In the genomic region with DNA sequence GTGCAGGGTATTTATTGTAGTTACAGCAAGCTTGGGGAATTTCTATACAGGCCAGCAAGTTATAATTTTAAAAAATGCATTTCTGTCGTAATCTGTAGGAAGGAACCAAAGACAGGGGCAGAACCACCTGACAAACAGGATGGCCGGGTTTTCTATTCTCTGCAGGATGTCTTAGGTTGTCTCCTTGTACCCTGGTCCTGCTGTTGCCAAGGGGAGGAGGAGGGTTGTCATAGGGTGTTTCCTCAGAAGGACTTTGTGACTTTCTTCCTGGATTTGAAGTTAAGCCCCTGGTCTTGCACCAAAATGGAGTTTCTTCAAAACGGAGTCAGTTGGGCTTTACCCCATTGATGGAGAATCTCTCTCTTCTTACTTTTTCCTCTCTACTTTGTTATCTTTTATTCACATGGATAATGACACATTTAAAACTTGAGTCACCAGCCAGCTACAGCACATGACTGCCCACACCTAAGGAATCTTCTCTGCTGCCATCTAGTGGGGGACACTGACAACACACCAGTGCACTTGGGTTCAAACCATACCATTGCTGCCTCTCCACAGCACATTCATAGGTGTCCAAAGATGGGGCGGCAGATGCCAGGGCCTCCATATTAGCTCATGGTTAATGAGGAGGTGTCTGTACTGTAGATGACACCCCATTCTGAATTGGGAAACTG, we compare ENCODE assay signal across 8 mouse cellular contexts. TPM values are rescaled to one million over a fixed set of nuclear protein-coding genes. Genes with fewer than 3 reads are reported as not detected.
DNase-seq lines count a peak whose midpoint lies in the region; ATAC-seq and TF ChIP-seq lines count a peak whose summit lies in the region.

No protein-coding gene starts in this region.

- peak; percentile 95 for DNase-seq in heart, adult 11 months
- peak; percentile 44 for DNase-seq in embryo, embryonic 11.5 days (ENCODE audit: low read depth, low spot score)
- DNase-seq in heart, adult 2 months: peak; percentile 72 to 76
- peak; percentile 71 to 83 for DNase-seq in kidney, adult 8-10 months
- DNase-seq in limb, embryonic 11.5 days (ENCODE audit: low spot score): peak; percentile 81
- DNase-seq in spleen, postnatal 14 days (ENCODE audit: low spot score in 2 of 2): peak; percentile 36 to 62

- peak; percentile 97 for TF ChIP-seq CTCF in heart, adult 2 months (IDR thresholded peaks at IDR 0.05)

- TF ChIP-seq POLR2A in heart, adult 2 months (IDR thresholded peaks at IDR 0.05; ENCODE audit: insufficient read depth, low read depth, low read length): no peak
- TF ChIP-seq POLR2A in myocyte (IDR thresholded peaks at IDR 0.05; ENCODE audit: insufficient read length, low read depth): no peak

- no peaks in the 10 kb centered on the region for H3K36me3 ChIP-seq in heart, embryonic 11.5 days (ENCODE audit: control insufficient read depth, insufficient read depth, low read length)
- H3K36me3 ChIP-seq in heart, adult 2 months (ENCODE audit: control insufficient read depth, insufficient read depth, low read length): no peaks in the 10 kb centered on the region
- H3K36me3 ChIP-seq in limb, embryonic 11.5 days (ENCODE audit: control insufficient read depth, insufficient read depth, low read length): no peaks in the 10 kb centered on the region
- H3K36me3 ChIP-seq in myocyte (ENCODE audit: control insufficient read depth, insufficient read depth): no peaks in the 10 kb centered on the region

- no peaks in the 10 kb centered on the region for H3K9me3 ChIP-seq in heart, embryonic 11.5 days (replicated peaks; ENCODE audit: control insufficient read depth, low read length)
- H3K9me3 ChIP-seq in limb, embryonic 11.5 days (ENCODE audit: control insufficient read depth, low read length): no peaks in the 10 kb centered on the region

- no peak overlapping the region for H3K27ac ChIP-seq in heart, embryonic 11.5 days (ENCODE audit: low read depth, low read length)
- H3K27ac ChIP-seq in heart, adult 2 months: no peak overlapping the region
- no peak overlapping the region for H3K27ac ChIP-seq in limb, embryonic 11.5 days (replicated peaks; ENCODE audit: low read depth, low read length)

- H3K4me1 ChIP-seq in heart, embryonic 11.5 days (ENCODE audit: control insufficient read depth, insufficient read depth, low read length): no peaks in the 10 kb centered on the region; the same call in 1 of the 2 replicates
- no peaks in the 10 kb centered on the region for H3K4me1 ChIP-seq in heart, adult 2 months (ENCODE audit: control insufficient read depth, insufficient read depth, low read length)
- no peaks in the 10 kb centered on the region for H3K4me1 ChIP-seq in limb, embryonic 11.5 days (ENCODE audit: control insufficient read depth, insufficient read depth, low read length)

- no peaks in the 10 kb centered on the region for H3K27me3 ChIP-seq in heart, embryonic 11.5 days (ENCODE audit: control insufficient read depth, insufficient read depth, low read length)
- no peaks in the 10 kb centered on the region for H3K27me3 ChIP-seq in heart, adult 2 months (ENCODE audit: control insufficient read depth, insufficient read depth, low read length)
- H3K27me3 ChIP-seq in limb, embryonic 11.5 days (ENCODE audit: control insufficient read depth, insufficient read depth, low read length): no peaks in the 10 kb centered on the region
- H3K27me3 ChIP-seq in myocyte (ENCODE audit: control insufficient read depth, insufficient read depth, insufficient read length): no peaks in the 10 kb centered on the region

- WGBS in heart, embryonic 11.5 days (ENCODE audit: insufficient replicate concordance): 71% methylated on average over 4 of the region's 4 CpGs
- 39% methylated on average over 4 of the region's 4 CpGs for WGBS in heart, adult 2 months
- 72% methylated on average over 4 of the region's 4 CpGs for WGBS in limb, embryonic 11.5 days

- H3K79me2 ChIP-seq in heart, adult 2 months (replicated peaks; ENCODE audit: control insufficient read depth, insufficient read depth, low read length): no peaks in the 10 kb centered on the region
- H3K79me2 ChIP-seq in myocyte (ENCODE audit: control insufficient read depth, insufficient read depth): no peaks in the 10 kb centered on the region

- intact Hi-C loops in heart, adult 2 months (cut with DNase I): loop anchor here (1.0 to 10.0 kb wide), 3 partner anchors 43 to 316 kb away; a partner anchor contains a TSS

- TF ChIP-seq EP300 in heart, adult 2 months (IDR thresholded peaks at IDR 0.05; ENCODE audit: insufficient read depth, low read depth, low read length): peak; percentile 87; the same call in 1 of the 2 replicates

- no peak overlapping the region for H3K4me2 ChIP-seq in heart, embryonic 11.5 days
- H3K4me2 ChIP-seq in limb, embryonic 11.5 days (ENCODE audit: low read depth, severe bottlenecking): no peak overlapping the region
- H3K4me2 ChIP-seq in myocyte (ENCODE audit: low read depth): no peak overlapping the region

- H3K4me3 ChIP-seq in heart, embryonic 11.5 days (ENCODE audit: low read depth, low read length): no peak overlapping the region
- H3K4me3 ChIP-seq in heart, adult 2 months: no peak overlapping the region
- no peak overlapping the region for H3K4me3 ChIP-seq in limb, embryonic 11.5 days (ENCODE audit: low read depth, low read length)
- H3K4me3 ChIP-seq in myocyte: no peak overlapping the region

- H3K9ac ChIP-seq in heart, embryonic 11.5 days (ENCODE audit: low read depth, low read length): no peak overlapping the region
- H3K9ac ChIP-seq in heart, adult 2 months (ENCODE audit: low read depth, low read length): no peak overlapping the region
- H3K9ac ChIP-seq in limb, embryonic 11.5 days (ENCODE audit: low read length): no peak overlapping the region

- no peak overlapping the region for H3ac ChIP-seq in myocyte (ENCODE audit: control insufficient read depth, insufficient read length)

- ATAC-seq in heart, embryonic 11.5 days (replicated peaks; ENCODE audit: insufficient number of reproducible peaks, low FRiP score, low TSS enrichment): no peak
- ATAC-seq in limb, embryonic 11.5 days (ENCODE audit: insufficient number of reproducible peaks, low FRiP score, low TSS enrichment, low read depth): peak; percentile 39; the same call in 1 of the 2 replicates

TF ChIP-seq in myocyte, 11 proteins besides CTCF, POLR2A, EP300 and RAD21:
- TF ChIP-seq USF1 (IDR thresholded peaks at IDR 0.05; ENCODE audit: low read depth) (peak; percentile 81), CEBPB (IDR thresholded peaks at IDR 0.05; ENCODE audit: insufficient read depth, poor library complexity, severe bottlenecking) (no peak)

RNA-seq across cellular contexts. Expression of a gene that starts 7.4 kb away (rescaled TPM):
- polyA plus RNA-seq in heart, embryonic 11.5 days (2014; fragmentation: Nextera tagmentation; extraction: Ambion mirVana): 0.37 and 0.43 TPM in 2 replicates
- total RNA-seq in heart, adult 2 months (2021): 1 to 10 TPM in 1 of 2 experiments, under 1 TPM in 1; 0.91 to 1.3 TPM
- polyA plus RNA-seq in heart, adult 2 months (2012; rRNA removed): 0.53 and 0.61 TPM in 2 replicates
- 0.08 and 0.10 TPM in 2 replicates for polyA plus RNA-seq in limb, embryonic 11.5 days (2014; fragmentation: Nextera tagmentation; extraction: Ambion mirVana)
- not detected for polyA plus RNA-seq in myocyte (2012; fragmentation: generic; extraction: Trizol)

RNA-seq across cellular contexts. Expression of a gene that starts 7.9 kb away (rescaled TPM):
- not detected in 2 replicates for polyA plus RNA-seq in heart, embryonic 11.5 days (2014; fragmentation: Nextera tagmentation; extraction: Ambion mirVana)
- not detected for total RNA-seq in heart, adult 2 months (2021)
- 2.0 TPM in 1 of 2 replicates, not detected in the other for polyA plus RNA-seq in heart, adult 2 months (2012; rRNA removed)
- polyA plus RNA-seq in limb, embryonic 11.5 days (2014; fragmentation: Nextera tagmentation; extraction: Ambion mirVana): not detected in 2 replicates
- polyA plus RNA-seq in myocyte (2012; fragmentation: generic; extraction: Trizol): not detected

RNA-seq across cellular contexts. Expression of a gene that starts 21.1 kb away (rescaled TPM):
- polyA plus RNA-seq in heart, embryonic 11.5 days (2014; fragmentation: Nextera tagmentation; extraction: Ambion mirVana): 0.13 and 0.67 TPM in 2 replicates
- under 1 TPM; 0.84 TPM for total RNA-seq in heart, adult 2 months (2021)
- polyA plus RNA-seq in heart, adult 2 months (2012; rRNA removed): 0.32 and 0.57 TPM in 2 replicates
- polyA plus RNA-seq in limb, embryonic 11.5 days (2014; fragmentation: Nextera tagmentation; extraction: Ambion mirVana): 0.27 and 0.55 TPM in 2 replicates
- not detected for polyA plus RNA-seq in myocyte (2012; fragmentation: generic; extraction: Trizol)

RNA-seq across cellular contexts. Expression of a gene that starts 21.5 kb away (rescaled TPM):
- polyA plus RNA-seq in heart, embryonic 11.5 days (2014; fragmentation: Nextera tagmentation; extraction: Ambion mirVana): 19.3 and 20.7 TPM in 2 replicates
- 10 to 100 TPM; 53.0 to 54.4 TPM for total RNA-seq in heart, adult 2 months (2021)
- polyA plus RNA-seq in heart, adult 2 months (2012; rRNA removed): 8.1 and 22.9 TPM in 2 replicates
- 31.2 and 38.6 TPM in 2 replicates for polyA plus RNA-seq in limb, embryonic 11.5 days (2014; fragmentation: Nextera tagmentation; extraction: Ambion mirVana)
- polyA plus RNA-seq in myocyte (2012; fragmentation: generic; extraction: Trizol): 0.06 TPM

RNA-seq across cellular contexts. Expression of a gene that starts 38.3 kb away (rescaled TPM):
- polyA plus RNA-seq in heart, embryonic 11.5 days (2014; fragmentation: Nextera tagmentation; extraction: Ambion mirVana): not detected in 2 replicates
- total RNA-seq in heart, adult 2 months (2021): not detected
- not detected in 2 replicates for polyA plus RNA-seq in heart, adult 2 months (2012; rRNA removed)
- polyA plus RNA-seq in limb, embryonic 11.5 days (2014; fragmentation: Nextera tagmentation; extraction: Ambion mirVana): not detected in 2 replicates
- polyA plus RNA-seq in myocyte (2012; fragmentation: generic; extraction: Trizol): not detected

Comparison
In these comparisons a context has a peak if more than half of its experiments do, and no peak if none do; other contexts are left out.
1. DNase-seq: peak in every context shown above with its lines; median percentile 95 in heart, adult 11 months; 81 in limb, embryonic 11.5 days; 77 in kidney, adult 8-10 months; 74 in heart, adult 2 months; 49 in spleen, postnatal 14 days; 44 in embryo, embryonic 11.5 days.